Mouse (Mus musculus): ENCODE measurements at regions not wholly inside any gene's neighbourhood (a gene's known extent, or its start where the extent isn't known, plus 50 kb on each side); places are given as distances from the start of the nearest gene placed in this dataset.

DNA sequence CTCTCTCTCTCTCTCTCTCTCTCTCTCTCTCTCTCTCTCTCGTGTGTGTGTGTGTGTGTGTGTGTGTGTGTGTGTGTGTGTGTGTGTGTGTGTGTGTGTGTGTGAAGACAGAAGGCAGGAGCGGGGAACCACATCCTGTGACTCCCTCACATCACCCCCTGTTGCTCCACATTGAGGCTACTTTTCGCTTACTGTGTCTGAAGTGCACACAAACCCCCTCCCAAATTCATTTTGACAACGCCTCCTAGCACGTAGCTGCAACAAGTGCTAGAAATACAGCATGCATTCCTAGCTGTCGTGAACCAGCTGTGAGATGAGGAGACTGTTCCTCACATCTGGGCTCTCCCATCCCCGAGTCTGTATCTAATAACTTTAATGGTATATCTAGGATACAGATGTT lies 106.4 kb downstream of the Dad1 start:
- TF ChIP-seq MAFK (IDR thresholded peaks at IDR 0.05; ENCODE audit: insufficient read depth, low read depth, low read length): no peak
- TF ChIP-seq ZNF384 (IDR thresholded peaks at IDR 0.05; ENCODE audit: low read depth, low read length): no peak

Measured in ES-E14 (cell line).